Mouse (Mus musculus): ENCODE results near the gene Pla2g2d.

Gene Pla2g2d

DNA sequence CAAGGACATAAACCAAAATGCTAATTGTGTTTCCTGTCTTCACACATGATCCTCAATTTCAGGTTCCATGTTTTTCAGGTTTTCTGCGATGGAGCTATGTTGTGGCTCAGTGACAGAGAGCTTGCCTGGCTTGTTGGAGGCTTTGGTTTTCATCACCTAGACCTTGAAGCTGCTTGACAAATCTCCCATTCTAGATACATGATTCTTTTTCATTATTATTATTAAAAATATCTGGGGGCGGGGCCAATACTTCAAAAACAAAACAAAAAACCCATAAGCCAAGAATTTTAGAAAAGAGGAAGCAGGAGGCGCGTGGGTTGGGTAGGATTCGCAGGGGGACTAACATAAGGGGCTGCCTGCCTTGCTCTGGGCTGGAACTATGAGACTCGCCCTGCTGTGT lies at the start of gene Pla2g2d:
TSS of gene Pla2g2d (plus strand) at position 301 of the 400 bp plus-strand sequence.
- DNase-seq (ENCODE audit: low spot score), result no peak

- DNase-seq (ENCODE audit: low spot score), result no peak
These were observed 49.8 kb upstream of the Pla2g2d start for GRCm38 (mm10) chr4:138725751-138726150.

DNA sequence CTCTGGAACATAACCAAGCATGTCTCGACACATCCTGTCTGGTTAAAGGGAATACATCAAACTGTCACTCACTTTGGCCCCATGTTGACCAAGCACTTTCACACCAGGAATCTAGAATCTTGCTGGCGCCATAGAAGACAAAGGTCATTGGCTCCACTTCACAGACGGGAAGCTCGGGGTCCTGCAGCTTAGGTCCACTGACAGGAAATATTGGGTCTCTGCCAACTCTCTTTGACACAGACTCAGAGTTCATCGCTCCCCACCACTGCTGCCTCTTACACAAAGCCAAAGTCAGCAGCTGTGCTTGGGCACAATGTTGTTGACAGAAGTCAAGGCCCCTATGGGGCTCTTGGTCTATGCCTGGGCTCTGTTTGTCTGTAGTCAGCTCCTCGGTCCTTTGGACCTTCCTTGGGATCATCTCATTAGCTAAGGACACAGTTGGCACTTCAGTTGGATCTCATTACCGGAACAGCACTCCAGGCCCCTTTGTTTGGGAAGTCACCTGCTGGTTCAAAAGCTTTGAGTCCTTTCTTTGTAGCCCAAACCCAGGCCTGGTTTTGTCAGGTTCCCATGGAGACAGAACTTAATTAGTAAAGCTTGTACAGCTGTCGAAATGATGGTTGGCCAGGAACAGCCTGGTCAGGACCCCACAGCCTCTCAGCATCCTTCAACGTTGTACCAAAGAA lies 46.4 kb upstream of the Pla2g2d start:
- DNase-seq (ENCODE audit: low spot score), result no peak

DNA sequence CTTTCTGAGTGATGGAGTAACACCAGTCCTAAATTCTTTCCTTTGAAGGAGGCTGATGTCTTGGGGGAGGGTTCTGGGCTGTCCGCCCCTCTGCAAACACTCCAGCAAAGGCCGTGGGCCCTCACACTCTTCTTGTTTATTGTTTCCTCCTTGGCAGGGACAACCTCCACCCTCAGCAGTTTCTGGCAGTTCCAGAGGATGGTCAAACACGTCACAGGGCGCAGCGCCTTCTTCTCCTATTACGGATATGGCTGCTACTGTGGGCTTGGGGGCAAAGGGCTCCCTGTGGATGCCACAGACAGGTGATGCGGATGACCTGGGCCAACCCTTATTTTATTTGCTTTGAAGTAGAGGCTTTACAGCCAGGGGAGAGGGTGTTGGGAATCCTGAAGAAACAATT lies 41.4 kb upstream of the Pla2g2d start:
- DNase-seq (ENCODE audit: low spot score), result no peak

GRCm38 (mm10) chr4:138734863-138735262 lies 40.7 kb upstream of the Pla2g2d start:
- no peak for DNase-seq (ENCODE audit: low spot score)

DNA sequence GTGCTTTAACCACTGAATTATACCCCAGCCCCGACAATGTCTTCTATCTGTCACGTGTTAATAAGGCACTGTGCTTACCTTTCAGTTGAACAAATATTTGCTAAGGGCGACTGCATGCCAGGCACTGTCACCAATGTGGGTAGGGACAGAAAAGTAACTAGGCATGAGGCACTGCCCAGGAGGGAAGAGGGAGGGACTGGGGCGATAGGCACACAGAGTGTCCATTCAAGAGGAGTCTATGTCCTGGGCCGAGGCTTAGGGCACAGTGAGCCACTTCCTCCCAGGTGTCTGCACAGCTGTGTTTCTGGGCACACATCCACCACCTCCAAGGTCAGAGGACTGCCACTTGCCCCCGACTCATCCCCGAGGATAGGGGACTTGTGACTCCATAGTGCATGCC lies 38.5 kb upstream of the Pla2g2d start, which contains the start of gene Ubxn10:
TSS of gene Ubxn10 (minus strand) at position 137 of the 400 bp plus-strand sequence.
- no peak for DNase-seq (ENCODE audit: low spot score)

GRCm38 (mm10) chr4:138739136-138739851 lies 36.2 kb upstream of the Pla2g2d start:
- no peak for DNase-seq (ENCODE audit: low spot score)

DNA sequence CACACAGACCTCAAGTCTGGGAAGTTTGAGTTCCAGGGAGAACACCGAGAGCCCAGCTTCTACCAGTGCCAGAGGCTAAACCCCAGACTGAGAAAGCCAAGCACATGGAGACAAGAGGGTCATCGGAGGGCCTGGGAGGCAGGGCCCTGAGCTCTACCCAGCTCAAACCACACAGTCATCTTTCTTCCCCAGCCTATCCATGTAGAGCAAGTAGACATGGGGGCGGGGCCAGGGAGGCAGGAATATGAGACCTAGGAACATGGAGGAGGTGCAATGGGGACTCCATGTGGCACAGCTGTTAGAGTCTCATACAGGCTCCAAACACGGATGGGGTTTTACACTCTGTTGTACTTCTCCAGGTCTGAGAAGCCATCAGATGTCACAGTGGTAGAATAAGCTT lies 29.7 kb upstream of the Pla2g2d start:
- DNase-seq (ENCODE audit: low spot score), result no peak

DNA sequence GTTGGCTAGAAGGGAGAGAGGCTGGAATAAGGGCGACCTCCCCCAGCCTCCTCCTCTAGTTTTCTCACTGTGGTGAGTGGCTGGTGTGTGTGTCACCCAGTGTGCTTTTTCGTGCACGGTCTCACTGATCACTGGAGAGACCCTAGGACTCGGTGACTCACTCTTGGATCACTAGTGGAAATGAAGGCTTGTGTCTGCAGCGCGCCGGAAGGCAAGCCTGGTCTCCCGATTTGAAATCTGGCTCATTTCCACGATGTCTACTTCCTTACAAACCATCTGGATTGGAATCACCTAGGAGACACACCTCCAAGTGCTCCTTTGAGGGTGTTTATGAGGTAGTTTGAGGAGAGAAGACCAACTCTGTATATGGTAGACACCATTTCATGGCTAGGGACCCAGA lies 28.7 kb upstream of the Pla2g2d start:
- DNase-seq (ENCODE audit: low spot score), result no peak

DNA sequence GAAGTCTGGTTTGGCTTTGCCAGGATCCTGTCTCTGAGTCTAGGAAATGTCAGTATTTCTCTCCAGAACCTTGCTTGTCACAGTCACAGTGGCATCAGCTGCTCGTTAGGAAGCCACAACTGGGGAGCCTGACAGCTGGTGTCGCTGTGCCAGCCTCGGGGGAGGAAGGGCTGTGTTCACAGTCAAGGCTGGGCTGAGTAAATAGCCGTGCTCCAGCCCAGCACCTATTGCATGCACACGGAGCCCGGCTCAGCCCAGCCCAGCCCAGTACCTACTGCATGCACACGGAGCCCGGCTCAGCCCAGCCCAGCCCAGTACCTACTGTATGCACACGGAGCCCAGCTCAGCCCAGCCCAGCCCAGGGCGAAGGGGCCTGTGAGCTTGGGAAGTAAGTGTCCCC lies 27.7 kb upstream of the Pla2g2d start:
- no peak for DNase-seq (ENCODE audit: low spot score)

DNA sequence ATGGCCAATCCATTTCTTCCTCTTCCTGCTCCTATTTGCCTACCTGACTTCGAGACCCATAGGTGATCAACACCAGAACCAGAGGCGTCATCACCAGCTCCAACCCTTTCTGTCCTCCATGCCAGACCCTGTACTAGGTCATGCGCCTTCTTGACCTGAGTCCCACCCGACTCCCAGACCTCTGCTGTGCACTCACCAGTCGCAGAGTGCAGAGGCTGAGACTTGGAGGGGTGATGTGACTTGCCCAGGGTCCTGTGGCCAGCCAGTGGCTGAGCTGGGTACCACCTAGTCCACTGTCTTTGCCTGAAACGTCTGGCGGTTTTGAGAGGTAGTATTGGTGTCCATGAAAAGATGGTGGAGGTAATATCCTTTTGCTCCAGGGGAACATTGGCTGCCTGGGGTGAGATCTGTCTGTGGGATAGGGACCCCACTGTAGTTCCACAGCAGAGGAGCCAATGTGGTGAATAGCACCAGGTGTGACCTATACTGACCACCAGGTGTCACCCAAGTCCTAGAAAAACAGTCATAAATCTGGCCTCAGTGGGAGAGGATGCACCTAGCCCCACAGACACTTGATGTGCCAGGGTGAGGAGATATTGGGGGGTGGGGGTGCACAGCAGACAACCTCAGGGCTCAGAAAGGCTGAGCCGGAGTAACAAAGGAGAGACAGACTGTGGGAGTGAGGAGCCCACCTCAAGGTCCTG lies 27.0 kb upstream of the Pla2g2d start:
- no peak for DNase-seq (ENCODE audit: low spot score)

- no peak for DNase-seq (ENCODE audit: low spot score)
These were observed 22.9 kb upstream of the Pla2g2d start for GRCm38 (mm10) chr4:138752603-138753002.

DNA sequence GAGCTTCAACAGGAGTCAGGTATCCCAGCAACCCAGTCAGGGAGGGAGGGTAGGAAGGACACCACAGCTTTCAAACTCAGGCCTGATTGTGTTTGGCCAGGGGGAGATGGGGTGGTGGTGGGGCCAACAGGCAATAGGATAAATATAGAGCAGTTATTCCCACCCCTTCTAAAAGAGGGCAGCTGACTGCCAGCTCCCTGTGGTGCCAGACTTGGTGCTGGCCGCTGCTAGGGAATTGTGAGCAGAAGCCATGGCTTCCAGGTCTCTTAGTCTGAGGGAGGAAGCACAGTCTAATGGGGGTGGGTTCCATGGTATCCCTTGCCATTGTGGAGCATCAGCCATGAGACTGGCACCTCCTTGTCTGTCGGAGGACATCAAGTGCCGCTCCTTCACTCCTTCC lies 21.9 kb upstream of the Pla2g2d start:
- DNase-seq (ENCODE audit: low spot score), result no peak

DNA sequence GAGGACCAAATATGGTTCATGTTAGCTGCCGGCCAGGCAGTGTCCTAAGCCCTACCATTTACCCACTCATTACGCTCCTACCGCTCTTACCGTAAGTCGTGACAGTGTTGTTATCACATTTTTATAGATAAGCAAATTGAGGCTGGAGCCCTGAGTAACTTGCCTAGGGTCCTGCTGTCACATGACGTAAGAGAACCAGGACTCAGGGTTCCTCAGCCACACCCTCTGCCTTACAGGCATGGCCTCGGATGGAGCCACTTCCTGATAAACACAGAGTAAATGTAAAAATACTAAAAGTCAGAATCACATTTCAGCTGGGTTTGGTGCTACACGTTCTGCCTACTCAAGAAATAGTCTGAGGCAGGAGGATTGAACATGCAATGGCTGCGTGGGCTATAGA lies 21.1 kb upstream of the Pla2g2d start:
- DNase-seq (ENCODE audit: low spot score), result no peak

- DNase-seq (ENCODE audit: low spot score), result no peak
These were observed 20.1 kb upstream of the Pla2g2d start for GRCm38 (mm10) chr4:138755439-138755838.

DNA sequence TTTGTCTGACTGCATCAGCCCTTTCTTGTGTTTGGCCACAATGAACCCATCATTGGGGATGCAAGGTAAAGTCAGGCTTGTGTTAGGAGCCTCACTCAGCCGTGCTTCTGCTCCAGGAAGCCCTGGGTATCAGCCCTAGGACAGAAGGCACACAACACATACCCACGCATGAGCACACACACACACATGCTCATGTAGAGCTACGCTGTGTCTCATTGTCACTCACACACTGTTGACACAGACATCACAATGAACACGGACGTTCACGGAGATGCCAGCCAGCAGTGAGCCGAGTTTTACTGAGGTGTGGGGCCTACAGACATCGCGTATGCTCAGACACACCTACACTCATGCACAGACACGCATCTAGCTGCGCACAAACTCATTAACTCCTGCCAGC lies 19.6 kb upstream of the Pla2g2d start:
- no peak for DNase-seq (ENCODE audit: low spot score)

DNA sequence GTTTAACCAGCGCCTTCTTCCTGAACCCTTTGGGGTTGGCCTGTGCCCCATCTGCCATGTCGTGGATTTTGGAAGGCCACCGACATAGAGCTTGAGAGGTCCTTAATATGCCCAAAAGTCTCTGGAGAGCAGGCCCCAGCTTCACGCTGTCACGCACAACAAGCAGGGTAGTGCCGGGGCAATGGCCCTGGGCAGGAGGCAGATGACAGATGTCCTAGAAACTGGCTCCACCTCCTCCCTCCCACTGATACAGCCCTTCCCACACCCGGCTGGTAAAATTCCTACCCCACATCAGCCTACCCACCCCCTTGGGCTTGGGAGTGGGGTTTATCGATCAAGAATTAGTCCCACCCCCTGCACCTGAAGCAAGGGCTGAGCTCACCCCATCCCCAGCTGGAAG lies 18.1 kb upstream of the Pla2g2d start, which contains the start of gene Pla2g2f:
TSS of gene Pla2g2f (minus strand) at position 211 of the 400 bp plus-strand sequence.
- DNase-seq (ENCODE audit: low spot score), result no peak

GRCm38 (mm10) chr4:138762266-138762665 lies 13.3 kb upstream of the Pla2g2d start:
- DNase-seq (ENCODE audit: low spot score), result no peak

DNA sequence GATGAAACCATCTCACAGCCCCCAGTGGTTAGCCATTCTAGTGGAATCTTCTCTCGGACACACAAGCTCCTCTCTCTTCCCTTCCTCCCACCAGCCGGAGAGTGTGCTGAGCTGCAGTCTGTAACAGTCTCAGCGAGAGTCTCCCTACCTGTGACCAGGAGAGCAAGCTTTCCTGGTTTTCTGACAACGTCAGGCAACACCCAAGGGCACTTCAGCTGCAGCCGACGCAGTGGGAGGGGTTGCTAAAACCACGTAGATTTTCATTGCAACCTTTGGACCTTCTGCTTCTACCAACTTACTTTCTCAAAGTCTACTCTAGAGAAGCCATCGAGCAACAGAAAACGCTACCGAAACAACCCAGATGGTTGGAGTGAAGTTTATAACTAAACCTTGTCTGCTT lies 3.6 kb upstream of the Pla2g2d start:
- no peak for DNase-seq (ENCODE audit: low spot score)

DNA sequence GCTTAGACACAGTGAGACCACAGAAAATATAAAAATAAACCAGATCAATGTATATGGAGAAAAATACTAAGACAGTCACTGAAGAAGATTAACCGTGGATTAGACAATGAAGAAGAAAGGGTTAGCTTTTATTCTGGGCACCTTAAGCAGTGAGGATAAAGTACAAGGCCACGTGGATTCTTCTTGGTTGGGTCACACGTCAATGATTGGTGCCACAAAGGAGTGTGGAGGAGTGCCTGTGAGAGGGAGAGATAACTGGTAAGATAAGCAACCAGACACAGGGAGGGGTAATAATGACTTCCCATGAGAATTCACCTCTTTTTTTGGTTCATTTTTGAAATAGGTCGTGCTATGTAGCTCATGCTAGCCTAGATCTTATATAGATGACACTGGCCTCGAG lies 3.1 kb upstream of the Pla2g2d start:
- DNase-seq (ENCODE audit: low spot score), result no peak

DNA sequence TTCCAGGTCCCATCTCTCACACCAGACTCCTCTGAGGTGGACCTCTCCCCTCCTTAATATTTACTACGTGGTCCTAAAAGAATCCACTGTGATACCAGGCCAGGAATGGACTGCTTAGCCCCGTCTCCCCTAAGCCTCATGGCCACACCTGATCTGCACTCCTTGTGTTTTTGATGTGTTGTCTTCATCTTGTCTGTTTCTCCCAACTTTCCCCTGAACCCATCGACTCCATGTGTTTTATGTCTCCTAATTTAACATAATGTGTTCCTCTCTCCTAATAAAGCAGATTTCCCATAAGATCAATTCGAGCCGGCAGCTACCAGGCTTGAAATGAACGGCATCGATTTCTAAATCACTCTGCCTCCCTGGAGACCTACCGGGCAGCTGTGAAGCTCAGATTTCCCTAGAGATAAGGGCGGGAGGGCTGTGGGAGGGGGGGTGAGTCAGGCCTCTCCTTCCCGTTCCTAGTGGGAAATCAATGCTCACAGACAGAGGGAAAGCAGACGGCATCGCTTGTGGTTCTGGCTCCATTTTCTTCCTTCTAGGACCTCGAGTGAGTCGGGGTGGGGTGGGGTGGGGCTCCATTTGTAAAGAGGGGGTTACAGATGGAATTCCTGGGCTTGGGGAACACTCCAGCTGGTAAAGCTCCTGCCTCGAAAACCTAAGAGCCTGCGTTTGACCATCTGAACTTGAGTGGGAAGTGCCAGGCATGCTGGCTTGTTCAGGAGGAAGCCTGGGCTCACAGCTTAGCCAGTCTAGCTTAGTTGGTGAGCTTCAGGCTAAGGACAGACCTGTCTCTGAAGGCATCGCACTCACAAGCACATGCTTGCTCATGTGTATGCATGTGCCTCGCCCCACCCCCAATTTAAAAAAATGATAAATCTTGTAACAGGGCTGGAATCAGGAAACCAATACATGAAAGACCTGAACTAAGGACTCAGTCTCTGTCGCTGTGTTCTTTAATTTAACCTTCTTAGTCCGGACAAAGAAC lies 2.2 kb downstream of the Pla2g2d start:
- no peak for DNase-seq (ENCODE audit: low spot score)

- no peak for DNase-seq (ENCODE audit: low spot score)
These were observed 4.8 kb downstream of the Pla2g2d start for GRCm38 (mm10) chr4:138780300-138780699.
